Mouse (Mus musculus) brown adipose tissue, adult 24 weeks (tissue): Measurements from ENCODE around the gene Fanca. TPM values are rescaled to one million over a fixed set of nuclear protein-coding genes. Genes with fewer than 3 reads are reported as not detected.
A peak's percentile ranks its signal among the peaks of the same experiment; 100 is the strongest.

Experiments used
- H3K27ac ChIP-seq: fragments of 200-500 bp; replicated peaks from 2 replicates; pipeline ENCODE4 v1.5.1; 2012; ENCODE audit warnings: low read depth, mild to moderate bottlenecking, low read length
- H3K4me1 ChIP-seq: fragments of 200-500 bp; 2 replicates; pipeline ENCODE4 v1.6.1; 2012; ENCODE audit warnings: low read length, mixed read lengths; ENCODE audit not compliant: control insufficient read depth, insufficient read depth, insufficient read length
- H3K4me3 ChIP-seq: fragments of 200-500 bp; 2 replicates; pipeline ENCODE4 v1.5.1; 2012; ENCODE audit warnings: low read depth, mild to moderate bottlenecking, low read length, moderate library complexity; ENCODE audit not compliant: insufficient read depth
- polyA plus RNA-seq: library from polyadenylated mRNA; stranded (reverse); fragments of >200 nt; gene quantifications from 2 replicates; pipeline ENCODE4 v1.2.4, GENCODE M21; 2012; ENCODE audit not compliant: missing spikeins, insufficient read depth, insufficient read length

The Fanca gene
- polyA plus RNA-seq, 1 experiment, result not detected

DNA sequence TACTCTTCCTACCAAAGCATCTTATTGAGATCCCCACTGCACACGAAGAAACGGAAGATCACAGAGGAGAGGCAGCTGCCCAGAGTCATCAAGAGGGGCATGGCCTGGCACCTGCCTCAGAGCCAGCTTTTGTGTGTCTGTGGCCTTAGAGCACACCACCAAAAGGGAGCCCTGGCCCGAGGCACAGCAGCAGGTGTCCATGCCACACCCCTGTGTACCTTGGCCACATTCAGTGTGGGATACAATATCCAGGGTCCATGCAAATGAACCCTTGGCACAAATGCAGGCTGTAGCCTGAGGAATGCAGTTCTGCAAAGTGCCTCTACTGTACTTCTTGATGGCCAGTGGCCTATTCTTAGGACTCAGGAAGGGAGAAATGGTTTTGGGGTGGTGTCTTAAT is 19.1 kb upstream of the Fanca start:
- peaks cover 4% of the 10 kb centered on the region; the same call in 1 of the 2 replicates for H3K4me1 ChIP-seq
- H3K4me3 ChIP-seq, result no peak overlapping the region

DNA sequence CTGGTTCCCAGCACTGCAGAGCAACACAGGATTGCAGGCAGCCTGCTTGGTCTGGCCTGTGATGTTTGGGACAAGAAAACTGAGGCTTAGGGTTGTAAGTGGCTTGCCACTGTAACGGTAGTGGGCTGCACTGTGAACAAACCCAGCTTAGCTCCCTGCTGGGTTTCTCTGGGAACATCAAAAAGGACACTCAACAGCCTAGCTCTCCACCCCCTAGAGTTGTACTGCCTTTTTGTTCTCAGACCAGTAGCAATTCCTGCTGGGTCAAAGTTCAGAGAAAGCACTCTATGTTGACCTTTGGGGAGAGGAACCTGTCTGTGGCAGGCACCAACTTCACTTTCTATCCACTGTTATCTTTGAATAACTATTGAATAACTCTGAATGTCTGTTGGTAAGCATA is 16.1 kb upstream of the Fanca start:
- Histone ChIP-seq H3K27ac (no peak overlapping the region), H3K4me3 (no peak overlapping the region), H3K4me1 (no peaks in the 10 kb centered on the region)

More for the DNA sequence above, 19.1 kb upstream of the Fanca start:
- H3K27ac ChIP-seq, result no peak overlapping the region

DNA sequence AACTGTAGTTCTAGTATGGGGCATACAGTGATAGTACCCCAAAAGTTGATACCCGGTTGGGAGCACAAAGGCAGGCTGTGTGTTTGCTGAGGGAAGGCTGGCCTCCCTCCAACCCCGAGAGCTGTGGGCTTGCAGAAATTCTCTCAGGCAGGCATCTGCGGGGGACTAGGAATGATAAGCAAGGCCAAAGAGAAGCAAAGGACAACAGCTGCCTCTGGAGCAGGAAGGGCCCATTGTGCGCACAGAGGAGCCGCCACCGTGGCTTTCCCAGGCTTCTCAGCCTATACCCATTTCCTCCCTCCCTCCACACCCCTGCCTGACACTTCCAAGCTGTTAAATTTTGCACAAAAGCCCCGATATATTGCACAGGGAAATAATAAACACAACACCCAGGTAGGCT is 15.5 kb upstream of the Fanca start:
- Histone ChIP-seq H3K4me3 (no peak overlapping the region), H3K4me1 (no peaks in the 10 kb centered on the region), H3K27ac (no peak overlapping the region)

DNA sequence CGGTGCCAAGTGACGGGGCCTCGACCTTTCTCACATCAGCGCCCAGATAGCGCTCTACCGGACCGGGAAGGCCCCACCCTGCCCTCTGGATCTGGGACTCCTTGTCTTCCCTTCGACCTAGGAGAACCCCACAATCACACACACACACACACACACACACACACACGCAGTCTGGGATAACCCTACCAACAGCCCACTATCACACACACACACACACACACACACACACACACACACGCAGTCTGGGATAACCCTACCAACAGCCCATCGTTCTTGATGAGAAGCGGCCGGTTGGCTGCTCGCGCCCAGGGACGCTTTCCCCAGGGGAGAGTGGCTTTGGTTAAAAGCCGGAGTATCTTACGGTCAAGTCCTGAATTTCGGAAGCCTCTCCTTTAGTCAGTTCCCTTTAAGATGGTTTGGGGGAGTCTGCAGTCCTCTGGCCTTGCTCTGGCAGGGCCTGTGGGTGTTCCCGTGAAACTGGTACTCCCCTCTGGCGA is 14.8 kb upstream of the Fanca start:
- Histone ChIP-seq H3K4me3 (peak overlapping the region; percentile 56), H3K27ac (no peak overlapping the region), H3K4me1 (no peaks in the 10 kb centered on the region)

DNA sequence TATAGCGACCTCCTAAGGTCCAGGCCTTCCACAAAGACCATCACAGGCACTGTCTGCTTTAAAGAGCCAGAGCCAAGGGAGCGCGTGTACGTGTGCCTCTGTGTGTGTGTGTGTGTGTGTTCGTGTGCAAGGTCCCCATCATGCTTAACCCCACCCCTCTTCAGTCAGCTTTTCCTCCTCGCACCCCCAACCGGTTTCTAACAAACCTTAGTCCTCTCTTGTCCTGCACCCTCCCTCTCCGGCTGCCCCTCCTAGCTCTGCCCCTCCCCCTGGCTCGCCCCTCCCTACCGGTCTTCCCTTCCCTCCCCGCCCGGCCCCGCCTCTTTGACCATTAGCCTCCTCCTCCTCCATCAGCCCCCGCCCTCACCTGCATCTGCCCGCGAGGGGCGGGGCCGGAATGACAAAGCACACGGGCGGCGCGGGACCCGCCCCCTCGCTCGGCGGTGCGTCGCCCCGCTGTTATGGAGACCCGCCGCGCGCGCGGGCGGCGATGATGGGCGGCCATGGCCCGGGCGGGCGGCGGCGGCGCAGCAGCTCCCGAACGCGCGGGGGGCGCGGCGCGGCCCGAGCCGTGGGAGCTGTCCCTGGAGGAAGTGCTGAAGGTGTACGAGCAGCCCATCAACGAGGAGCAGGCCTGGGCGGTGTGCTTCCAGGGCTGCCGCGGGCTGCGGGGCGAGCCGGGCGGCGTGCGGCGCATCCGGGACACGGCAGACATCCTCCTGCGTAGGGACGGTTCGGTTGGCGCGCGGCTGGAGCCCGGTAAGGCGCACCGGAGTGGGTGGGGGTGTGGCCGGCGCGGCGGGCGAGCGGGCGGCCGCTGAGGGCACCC is 14.1 kb upstream of the Fanca start, which contains the start of gene Spire2:
Spire2 (plus strand) TSS at position 452 of the 829 bp plus-strand sequence.
- H3K4me1 ChIP-seq, result no peaks in the 10 kb centered on the region
- H3K4me3 ChIP-seq, result peak within 1 kb of the TSS; percentile 56
- no peak within 1 kb of the TSS for H3K27ac ChIP-seq

DNA sequence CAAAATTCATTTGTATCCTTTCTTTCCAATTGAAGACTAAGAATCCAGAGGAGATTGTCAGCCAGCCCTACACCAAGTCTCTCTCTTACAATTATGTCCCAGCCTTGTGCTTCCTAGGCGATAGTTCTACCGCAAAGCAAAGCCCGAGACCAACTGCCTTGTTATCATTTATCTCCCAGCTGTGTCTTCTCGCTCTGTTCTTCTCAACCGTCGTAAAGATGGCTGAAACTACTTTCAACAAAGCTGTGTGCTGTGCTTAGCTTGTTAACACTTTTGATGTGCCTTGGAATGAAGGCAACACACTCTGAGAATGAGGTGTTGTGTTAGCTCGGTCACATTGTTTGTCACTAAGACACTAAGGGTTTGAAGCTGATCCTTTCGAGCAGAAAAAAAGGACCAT is 13.4 kb upstream of the Fanca start:
- Histone ChIP-seq H3K4me1 (no peaks in the 10 kb centered on the region), H3K4me3 (no peak overlapping the region), H3K27ac (no peak overlapping the region)

DNA sequence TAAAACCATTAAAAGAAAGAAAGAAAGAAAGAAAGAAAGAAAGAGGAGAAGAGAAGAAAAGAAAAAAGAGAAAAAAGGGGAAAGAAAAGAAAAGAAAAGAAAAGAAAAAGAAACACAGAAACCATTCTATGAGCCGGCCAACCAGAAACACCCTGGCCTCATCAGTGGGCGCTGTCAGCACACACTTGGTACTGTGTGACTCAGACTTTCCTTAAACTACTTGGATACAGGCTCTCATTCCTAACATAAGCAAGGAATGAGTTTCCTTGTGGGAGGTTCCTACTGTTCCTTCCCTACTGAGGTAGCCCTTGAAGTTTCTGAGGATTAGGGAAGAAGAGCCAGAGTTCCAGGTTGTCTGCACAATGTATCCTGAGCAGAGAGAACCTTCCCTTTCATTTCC is 12.9 kb upstream of the Fanca start:
- Histone ChIP-seq H3K27ac (no peak overlapping the region), H3K4me1 (no peaks in the 10 kb centered on the region), H3K4me3 (no peak overlapping the region)

DNA sequence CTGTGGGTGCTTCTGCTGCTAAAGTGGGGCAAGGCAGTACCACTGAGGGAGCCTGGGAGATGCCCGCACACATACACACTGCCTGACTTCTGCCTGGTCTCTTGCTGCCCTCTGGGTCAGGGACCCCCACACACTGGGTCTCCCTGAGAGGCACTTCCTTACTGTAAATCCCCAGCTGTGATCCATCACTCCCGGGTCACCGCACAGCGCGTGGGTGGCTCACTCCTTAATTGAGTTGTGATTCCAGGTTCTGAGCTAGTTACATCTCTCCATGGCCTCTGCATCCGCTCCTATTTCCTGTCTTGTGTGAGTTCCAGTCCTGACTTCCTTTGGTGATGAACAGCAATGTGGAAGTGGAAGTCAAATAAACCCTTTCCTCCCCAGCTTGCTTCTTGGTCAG is 12.3 kb upstream of the Fanca start:
- no peaks in the 10 kb centered on the region for H3K4me1 ChIP-seq
- no peak overlapping the region for H3K27ac ChIP-seq
- no peak overlapping the region for H3K4me3 ChIP-seq

DNA sequence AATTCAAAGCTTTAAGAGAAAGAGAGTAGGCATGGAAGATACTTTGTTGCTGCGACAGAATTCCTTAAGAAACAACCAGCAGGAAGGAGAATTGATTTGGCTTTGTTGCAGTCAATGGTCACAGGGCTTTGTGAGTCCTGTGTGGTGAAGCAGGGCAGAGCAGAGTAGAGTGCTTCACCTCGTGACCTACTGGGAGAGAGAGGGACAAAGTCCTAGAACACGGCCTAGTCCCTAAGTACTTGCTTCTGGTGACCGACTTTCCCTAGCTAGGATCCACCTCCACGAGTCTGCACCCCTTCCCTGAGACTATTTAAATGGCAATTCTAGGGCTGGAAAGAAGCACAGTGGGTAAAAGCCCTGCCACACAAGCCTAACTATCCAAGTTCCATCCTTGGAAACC is 11.6 kb upstream of the Fanca start:
- Histone ChIP-seq H3K4me1 (no peaks in the 10 kb centered on the region), H3K4me3 (no peak overlapping the region), H3K27ac (no peak overlapping the region)

DNA sequence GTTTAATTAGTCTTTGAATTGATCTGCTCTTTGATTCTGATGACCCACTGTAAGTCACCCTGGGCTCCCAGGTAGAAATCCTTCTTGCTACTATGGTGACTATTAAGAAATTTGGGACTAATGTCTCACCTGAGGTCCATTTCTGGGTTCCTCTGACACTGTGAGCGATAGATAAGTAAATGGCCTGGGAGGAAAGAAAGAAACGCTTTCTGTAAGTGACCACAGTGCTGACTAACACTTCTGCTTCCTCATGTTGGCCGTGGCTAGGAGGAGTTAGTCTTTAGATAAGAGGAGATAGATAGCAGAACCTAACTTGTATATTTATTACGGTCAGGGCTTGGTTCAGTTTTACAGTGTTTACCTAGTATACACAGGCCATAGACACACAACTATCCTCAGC is 11.0 kb upstream of the Fanca start:
- no peak overlapping the region for H3K4me3 ChIP-seq
- no peak overlapping the region for H3K27ac ChIP-seq
- no peaks in the 10 kb centered on the region for H3K4me1 ChIP-seq

DNA sequence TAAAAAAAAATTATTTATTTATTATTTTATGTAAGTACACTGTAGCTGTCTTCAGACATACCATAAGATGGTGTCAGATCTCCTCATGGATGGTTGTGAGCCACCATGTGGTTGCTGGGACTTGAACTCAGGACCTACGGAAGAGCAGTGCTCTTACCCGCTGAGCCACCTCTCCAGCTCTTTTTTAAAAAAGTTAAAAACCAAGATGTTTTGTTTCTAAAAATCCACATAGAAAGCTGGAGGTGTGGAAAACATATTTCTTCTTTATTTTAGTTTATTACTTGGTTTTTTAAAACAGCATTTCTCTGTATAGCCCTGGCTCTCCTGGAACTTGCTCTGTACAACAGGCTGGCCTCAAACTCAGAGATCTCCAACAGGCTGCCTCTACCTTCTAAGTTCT is 10.2 kb upstream of the Fanca start:
- Histone ChIP-seq H3K4me1 (no peaks in the 10 kb centered on the region), H3K4me3 (no peak overlapping the region)

DNA sequence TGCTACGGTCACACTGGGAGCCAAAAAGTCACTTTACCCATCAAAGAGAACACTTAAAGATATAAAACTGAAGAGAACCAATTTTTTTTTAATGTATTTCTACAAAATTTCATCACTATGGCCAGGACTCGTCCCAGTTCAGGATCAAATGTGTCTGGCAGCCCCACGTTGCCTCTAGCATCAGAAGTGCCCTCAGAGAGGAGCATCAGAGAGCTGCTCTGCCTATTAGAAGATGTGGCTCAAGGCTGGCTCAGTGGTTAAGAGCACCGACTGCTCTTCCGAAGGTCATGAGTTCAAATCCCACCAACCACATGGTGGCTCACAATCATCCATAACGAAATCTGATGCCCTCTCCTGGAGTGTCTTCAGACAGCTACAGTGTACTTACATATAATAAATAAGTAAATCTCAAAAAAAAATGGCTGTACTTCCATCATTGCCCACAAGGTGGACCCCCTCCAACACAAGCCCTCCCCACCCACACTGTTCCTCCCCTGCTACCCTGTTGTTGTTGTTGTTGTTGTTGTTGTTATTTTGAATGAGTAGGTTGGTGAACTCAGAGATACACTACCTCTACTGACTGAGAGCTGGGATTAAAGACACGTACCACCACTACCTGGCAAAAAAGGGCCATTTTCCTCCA is 1.3 kb upstream of the Fanca start:
- Histone ChIP-seq H3K4me3 (no peak overlapping the region), H3K4me1 (no peaks in the 10 kb centered on the region), H3K27ac (no peak overlapping the region)

More for the DNA sequence above, 10.2 kb upstream of the Fanca start:
- H3K27ac ChIP-seq, result no peak overlapping the region

DNA sequence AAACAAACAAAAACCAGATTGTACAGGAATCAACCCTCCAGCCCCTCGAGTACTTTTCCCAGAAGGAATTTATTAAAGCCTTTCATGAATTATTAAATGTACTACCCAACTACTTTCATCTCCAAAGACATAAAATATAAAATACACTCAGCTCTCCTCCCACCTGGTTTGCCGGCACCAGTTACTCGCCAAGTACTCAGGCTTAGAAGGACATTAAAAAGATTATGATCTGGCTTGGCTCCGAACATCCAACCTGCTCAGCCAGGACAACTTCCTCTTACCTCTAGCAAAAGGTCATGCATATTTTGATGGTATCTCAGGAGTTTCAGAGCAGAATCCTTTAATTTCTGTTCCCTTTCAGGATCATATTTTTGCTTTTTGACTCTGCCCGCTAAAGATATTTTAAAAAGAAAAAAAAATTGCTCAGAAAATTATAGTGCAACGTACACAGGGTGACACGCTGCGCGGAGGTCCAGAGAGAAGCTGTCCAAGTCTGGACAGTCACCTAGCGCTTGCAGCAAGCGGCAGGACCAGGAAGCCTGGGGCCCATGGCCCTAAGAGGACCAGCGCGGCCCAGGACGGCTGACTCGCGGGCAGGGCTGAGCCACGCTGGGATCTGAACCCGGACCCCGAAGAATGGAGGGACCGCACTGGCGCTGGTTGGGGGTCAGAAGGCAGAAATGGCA is 452 bp downstream of the Fanca start:
- H3K27ac ChIP-seq, result no peak overlapping the region
- no peaks in the 10 kb centered on the region for H3K4me1 ChIP-seq
- H3K4me3 ChIP-seq, result peak overlapping the region; percentile 57

DNA sequence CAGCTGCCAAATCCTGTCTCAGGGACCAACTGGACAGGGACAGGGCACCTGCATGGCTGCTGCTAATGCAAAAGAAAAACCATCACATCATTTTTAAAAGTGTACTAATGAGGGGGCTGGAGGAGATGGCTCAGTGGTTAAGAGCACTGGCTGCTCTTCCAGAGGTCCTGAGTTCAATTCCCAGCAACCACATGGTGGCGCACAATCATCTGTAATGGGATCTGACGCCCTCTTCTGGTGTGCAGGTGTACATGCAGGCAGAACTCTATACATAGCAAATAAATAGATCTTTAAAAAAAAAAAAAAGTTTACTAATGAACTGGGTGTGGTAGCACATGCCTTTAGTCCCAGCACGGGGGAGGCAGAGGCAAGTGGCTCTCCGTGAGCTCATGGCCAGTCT is 9.6 kb downstream of the Fanca start:
- H3K4me1 ChIP-seq, result no peaks in the 10 kb centered on the region

DNA sequence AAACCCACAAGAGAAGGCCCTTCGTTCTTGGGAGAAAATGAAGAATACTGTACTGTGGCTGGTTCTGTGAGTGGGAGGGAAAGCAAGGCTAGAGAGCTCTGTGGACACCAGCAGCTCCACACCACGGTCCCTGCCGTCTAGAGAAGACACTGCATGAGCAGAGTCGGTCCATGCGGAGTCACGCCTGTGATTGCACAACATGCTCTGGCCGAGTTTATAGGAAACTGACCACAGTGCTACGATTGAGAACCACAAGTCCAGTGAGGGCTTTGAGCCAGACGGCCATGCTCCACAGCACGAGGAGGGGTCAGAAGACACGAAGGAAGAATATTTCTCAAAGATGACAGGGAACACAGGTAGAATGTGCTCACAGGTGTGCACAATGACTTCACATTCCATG is 20.1 kb downstream of the Fanca start:
- no peak overlapping the region for H3K27ac ChIP-seq
- H3K4me1 ChIP-seq, result no peaks in the 10 kb centered on the region
- H3K4me3 ChIP-seq, result no peak overlapping the region

More for the DNA sequence above, 9.6 kb downstream of the Fanca start:
- Histone ChIP-seq H3K27ac (no peak overlapping the region), H3K4me3 (no peak overlapping the region)
